Mouse (Mus musculus) yolk sac, embryonic 10.5 days (tissue): ENCODE measurements at regions not wholly inside any gene's neighbourhood (a gene's known extent, or its start where the extent isn't known, plus 50 kb on each side); places are given as distances from the start of the nearest gene placed in this dataset.

Experiments used
- DNase-seq: peaks from one replicate; pipeline ENCODE4 v3.0.0-alpha.2; 2017; ENCODE audit warnings: low spot score

DNA sequence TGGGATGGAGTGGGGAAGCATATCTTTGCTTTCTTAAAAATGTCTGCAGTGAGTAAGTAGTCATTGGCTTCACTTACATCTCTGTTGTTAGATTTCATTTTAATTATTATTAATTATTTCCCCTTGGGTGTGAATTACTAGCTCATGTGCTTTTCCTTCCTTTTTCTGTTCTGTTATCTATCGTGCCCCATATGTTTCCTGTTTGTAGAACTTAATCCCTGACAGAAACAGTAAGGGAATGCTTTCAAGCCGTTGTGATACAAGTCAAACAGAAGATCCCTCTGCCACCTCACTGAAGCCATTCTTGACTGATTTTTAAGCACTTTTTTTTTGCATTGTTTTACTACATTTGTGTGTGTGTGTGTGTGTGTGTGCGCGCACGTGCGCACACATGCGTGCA, 1145.9 kb downstream of the Car8 start:
- DNase-seq = no peak

DNA sequence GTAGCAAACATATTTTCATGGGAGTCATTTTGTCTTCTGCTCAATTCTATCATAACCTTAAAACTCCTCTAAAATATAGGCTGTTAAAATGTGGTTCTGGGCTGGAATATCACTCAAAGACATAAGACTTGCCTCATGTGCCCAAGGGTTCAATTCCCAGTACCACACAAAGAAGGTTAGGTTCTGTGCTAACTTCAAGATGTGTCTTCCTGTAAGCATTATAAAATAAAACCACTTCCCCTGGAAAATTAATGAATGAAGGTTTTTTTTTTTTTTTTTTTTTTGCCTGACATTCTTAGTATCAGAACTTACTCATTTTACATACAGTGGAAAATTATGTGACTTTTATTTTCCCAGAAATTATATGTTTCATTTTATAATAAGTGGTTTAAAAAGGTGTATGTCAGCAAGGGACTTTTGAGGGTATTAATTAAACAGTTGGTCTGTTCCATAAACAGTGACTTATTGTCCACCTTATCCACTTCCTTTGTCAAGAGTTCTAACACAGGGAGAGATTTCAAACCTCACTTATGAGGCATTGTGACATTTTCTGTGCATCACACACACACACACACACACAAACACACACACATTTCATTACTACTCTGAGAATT, 1147.5 kb downstream of the Car8 start:
- DNase-seq = no peak
